Mouse (Mus musculus): ENCODE data around the gene Ica1. TPM values are rescaled to one million over a fixed set of nuclear protein-coding genes. Genes with fewer than 3 reads are reported as not detected.
A peak's percentile ranks its signal among the peaks of the same experiment; 100 is the strongest.

Gene Ica1
- total and polyA plus RNA-seq, 2 experiments from 2014 or later = 64.4 to 92.0 TPM

DNA sequence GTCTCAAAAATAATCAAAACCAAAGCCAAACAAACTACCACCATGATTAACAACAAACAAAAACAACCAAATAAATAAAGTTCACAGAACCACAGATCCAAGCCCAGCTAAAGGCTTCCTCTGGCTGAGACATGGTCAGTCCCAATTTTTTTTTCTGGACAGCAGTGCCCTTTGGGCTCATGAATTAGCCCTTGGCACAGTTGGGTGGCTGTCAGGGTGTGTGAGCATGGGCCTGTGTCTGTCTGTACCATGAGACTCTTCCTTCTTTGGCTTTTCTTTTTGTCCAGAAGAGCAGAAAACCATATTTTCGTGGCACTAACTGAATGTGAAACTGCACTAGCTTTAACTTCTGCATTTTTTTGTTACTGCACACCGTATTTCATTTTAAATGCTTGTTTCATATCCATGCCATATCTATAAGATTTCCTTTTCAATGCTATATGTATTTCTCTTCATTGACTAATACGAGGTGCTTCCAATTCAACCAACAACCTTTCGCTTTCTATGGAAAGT is 34.0 kb downstream of the Ica1 start:
- Histone ChIP-seq H3K4me2 (ENCODE audit: low read depth) (no peak overlapping the region), H3K36me3 (ENCODE audit: insufficient read depth) (peaks cover 12% of the 10 kb centered on the region; the same call in 1 of the 2 replicates), H3K9ac (no peak overlapping the region), H3K4me3 (ENCODE audit: low read depth, low read length) (no peak overlapping the region), H3K27me3 (ENCODE audit: insufficient read depth, low read length) (no peaks in the 10 kb centered on the region), H3K9me3 (ENCODE audit: low read length) (no peaks in the 10 kb centered on the region), H3K27ac (ENCODE audit: low read depth, low read length) (no peak overlapping the region), H3K4me1 (ENCODE audit: insufficient read depth) (no peaks in the 10 kb centered on the region)
- ATAC-seq = no peak
- no peak for DNase-seq
- no peak for TF ChIP-seq CTCF (IDR thresholded peaks at IDR 0.05; ENCODE audit: low read depth)
- 88% methylated on average over 4 of the region's 4 CpGs for WGBS

DNA sequence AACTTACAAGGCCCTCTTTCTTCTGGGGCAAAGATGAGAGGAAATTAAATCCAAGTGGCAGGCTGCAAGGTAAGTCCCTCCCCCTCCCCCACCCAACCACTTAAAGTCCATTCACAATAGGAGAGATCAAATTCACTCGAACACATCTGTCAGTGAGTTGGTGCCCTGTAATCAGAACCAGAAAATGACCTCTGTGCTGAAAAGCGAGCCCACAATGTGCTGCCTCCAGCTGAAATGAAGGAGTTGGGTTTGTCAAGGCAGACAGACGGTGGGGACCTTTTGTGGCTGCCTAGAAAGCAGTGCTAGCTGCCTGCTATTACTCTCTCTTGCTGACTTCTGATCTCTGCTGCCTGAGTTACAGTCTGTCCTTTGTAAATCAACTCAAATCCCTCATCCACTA is 35.8 kb downstream of the Ica1 start:
- H3K4me1 ChIP-seq (ENCODE audit: insufficient read depth) = no peaks in the 10 kb centered on the region
- no peaks in the 10 kb centered on the region for H3K27me3 ChIP-seq (ENCODE audit: insufficient read depth, low read length)
- H3K9ac ChIP-seq = no peak overlapping the region
- no peak overlapping the region for H3K27ac ChIP-seq (ENCODE audit: low read depth, low read length)
- no peak overlapping the region for H3K4me2 ChIP-seq (ENCODE audit: low read depth)
- H3K4me3 ChIP-seq (ENCODE audit: low read depth, low read length) = no peak overlapping the region
- DNase-seq = no peak
- H3K36me3 ChIP-seq (ENCODE audit: insufficient read depth) = peaks cover 12% of the 10 kb centered on the region; the same call in 1 of the 2 replicates
- TF ChIP-seq CTCF (IDR thresholded peaks at IDR 0.05; ENCODE audit: low read depth) = no peak
- no peaks in the 10 kb centered on the region for H3K9me3 ChIP-seq (ENCODE audit: low read length)
- ATAC-seq = no peak
- WGBS = 34% methylated on average over 3 of the region's 3 CpGs

DNA sequence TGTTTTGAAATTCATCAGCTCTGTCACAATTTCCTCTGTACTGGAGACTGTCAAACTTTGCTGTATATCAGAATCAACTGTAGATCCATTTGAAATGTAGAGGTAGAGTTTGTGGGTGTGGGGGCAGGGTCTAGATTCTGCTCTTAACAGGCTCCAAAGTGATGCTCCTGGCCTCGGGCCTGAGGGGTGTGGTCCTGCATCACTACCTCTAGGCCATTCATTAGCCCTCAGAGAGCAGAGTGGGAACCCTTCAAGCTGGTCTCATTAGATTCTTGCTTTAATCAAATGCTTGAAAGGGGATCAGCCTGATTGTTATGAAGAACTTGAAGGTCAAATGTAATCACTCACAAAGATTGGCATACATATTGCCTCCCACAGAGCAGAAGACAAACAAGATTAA is 36.6 kb downstream of the Ica1 start:
- Histone ChIP-seq H3K36me3 (ENCODE audit: insufficient read depth) (peaks cover 9% of the 10 kb centered on the region; the same call in 1 of the 2 replicates), H3K27ac (ENCODE audit: low read depth, low read length) (no peak overlapping the region), H3K4me2 (ENCODE audit: low read depth) (no peak overlapping the region), H3K9me3 (ENCODE audit: low read length) (no peaks in the 10 kb centered on the region), H3K27me3 (ENCODE audit: insufficient read depth, low read length) (no peaks in the 10 kb centered on the region), H3K9ac (no peak overlapping the region), H3K4me3 (ENCODE audit: low read depth, low read length) (no peak overlapping the region), H3K4me1 (ENCODE audit: insufficient read depth) (no peaks in the 10 kb centered on the region)
- ATAC-seq = no peak
- WGBS = 0% methylated on average over 1 of the region's 1 CpGs
- no peak for TF ChIP-seq CTCF (IDR thresholded peaks at IDR 0.05; ENCODE audit: low read depth)
- no peak for DNase-seq

DNA sequence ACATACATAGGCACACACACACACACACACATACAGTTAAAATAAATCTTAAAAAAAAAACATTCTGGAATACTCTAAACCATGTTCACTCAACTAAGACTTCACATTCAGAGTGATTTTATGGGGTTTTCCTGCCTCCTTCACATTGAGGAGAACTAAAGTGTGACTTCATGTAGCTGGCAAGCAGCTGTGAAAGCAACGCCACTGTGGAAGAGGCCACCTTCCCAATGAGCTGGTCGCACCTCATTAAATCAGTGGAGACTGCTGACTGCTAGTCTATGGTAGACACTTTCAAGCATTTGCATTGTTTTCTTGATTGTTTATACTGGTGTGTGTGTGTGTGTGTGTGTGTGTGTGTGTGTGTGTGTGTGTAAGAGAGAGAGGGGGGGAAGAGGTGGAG is 38.2 kb downstream of the Ica1 start:
- DNase-seq (no peak), ATAC-seq (no peak)
- H3K9ac ChIP-seq = no peak overlapping the region
- H3K27ac ChIP-seq (ENCODE audit: low read depth, low read length) = no peak overlapping the region
- H3K4me1 ChIP-seq (ENCODE audit: insufficient read depth) = no peaks in the 10 kb centered on the region
- H3K4me3 ChIP-seq (ENCODE audit: low read depth, low read length) = no peak overlapping the region
- H3K9me3 ChIP-seq (ENCODE audit: low read length) = no peaks in the 10 kb centered on the region
- H3K36me3 ChIP-seq (ENCODE audit: insufficient read depth) = peaks cover 9% of the 10 kb centered on the region; the same call in 1 of the 2 replicates
- no peak overlapping the region for H3K4me2 ChIP-seq (ENCODE audit: low read depth)
- H3K27me3 ChIP-seq (ENCODE audit: insufficient read depth, low read length) = no peaks in the 10 kb centered on the region
- WGBS = 57% methylated on average over 2 of the region's 2 CpGs
- no peak for TF ChIP-seq CTCF (IDR thresholded peaks at IDR 0.05; ENCODE audit: low read depth)

DNA sequence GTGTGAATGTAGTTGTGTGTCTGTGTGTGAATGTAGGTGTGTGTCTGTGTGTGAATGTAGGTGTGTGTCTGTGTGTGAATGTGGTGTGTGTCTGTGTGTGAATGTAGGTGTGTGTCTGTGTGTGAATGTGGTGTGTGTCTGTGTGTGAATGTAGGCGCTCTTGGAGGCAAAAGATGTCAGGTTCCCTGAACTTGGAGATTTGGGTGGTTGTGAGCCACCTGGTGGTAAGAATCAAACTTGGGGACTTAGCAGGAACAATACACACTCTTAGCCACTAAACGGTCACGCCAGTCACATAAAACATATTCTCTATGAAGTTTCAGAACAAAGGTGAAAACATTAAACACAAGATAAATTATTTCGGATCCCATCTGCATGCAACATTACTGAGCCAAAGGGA is 39.9 kb downstream of the Ica1 start:
- Histone ChIP-seq H3K4me1 (ENCODE audit: insufficient read depth) (no peaks in the 10 kb centered on the region), H3K9me3 (ENCODE audit: low read length) (no peaks in the 10 kb centered on the region), H3K4me2 (ENCODE audit: low read depth) (no peak overlapping the region), H3K9ac (no peak overlapping the region), H3K27ac (ENCODE audit: low read depth, low read length) (no peak overlapping the region), H3K4me3 (ENCODE audit: low read depth, low read length) (no peak overlapping the region), H3K36me3 (ENCODE audit: insufficient read depth) (peaks cover 9% of the 10 kb centered on the region; the same call in 1 of the 2 replicates), H3K27me3 (ENCODE audit: insufficient read depth, low read length) (no peaks in the 10 kb centered on the region)
- DNase-seq (peak; percentile 45), ATAC-seq (no peak)
- WGBS = 54% methylated on average over 4 of the region's 4 CpGs
- TF ChIP-seq CTCF (IDR thresholded peaks at IDR 0.05; ENCODE audit: low read depth) = peak; percentile 66

DNA sequence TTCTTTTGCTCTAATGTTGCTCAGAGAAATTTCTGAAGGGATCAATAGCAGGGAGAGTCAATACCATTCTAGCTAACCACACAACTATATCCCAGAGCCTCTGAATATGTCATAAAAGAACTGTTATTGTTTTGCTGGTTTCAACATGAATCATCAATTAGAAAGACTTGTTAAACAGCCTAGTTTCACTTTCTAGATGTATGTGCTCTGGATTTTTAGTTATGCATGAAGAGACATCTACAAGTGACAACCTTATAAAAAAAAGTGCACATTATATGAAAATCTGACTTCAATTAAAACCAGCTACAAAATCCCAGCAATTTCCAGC is 41.8 kb downstream of the Ica1 start:
- no peak overlapping the region for H3K4me2 ChIP-seq (ENCODE audit: low read depth)
- no peaks in the 10 kb centered on the region for H3K27me3 ChIP-seq (ENCODE audit: insufficient read depth, low read length)
- H3K27ac ChIP-seq (ENCODE audit: low read depth, low read length) = no peak overlapping the region
- H3K4me1 ChIP-seq (ENCODE audit: insufficient read depth) = no peaks in the 10 kb centered on the region
- no peak overlapping the region for H3K4me3 ChIP-seq (ENCODE audit: low read depth, low read length)
- no peak for TF ChIP-seq CTCF (IDR thresholded peaks at IDR 0.05; ENCODE audit: low read depth)
- ATAC-seq (peak; percentile 30), DNase-seq (no peak)
- H3K9me3 ChIP-seq (ENCODE audit: low read length) = no peaks in the 10 kb centered on the region
- no peak overlapping the region for H3K9ac ChIP-seq
- peaks cover 6% of the 10 kb centered on the region; the same call in 1 of the 2 replicates for H3K36me3 ChIP-seq (ENCODE audit: insufficient read depth)

DNA sequence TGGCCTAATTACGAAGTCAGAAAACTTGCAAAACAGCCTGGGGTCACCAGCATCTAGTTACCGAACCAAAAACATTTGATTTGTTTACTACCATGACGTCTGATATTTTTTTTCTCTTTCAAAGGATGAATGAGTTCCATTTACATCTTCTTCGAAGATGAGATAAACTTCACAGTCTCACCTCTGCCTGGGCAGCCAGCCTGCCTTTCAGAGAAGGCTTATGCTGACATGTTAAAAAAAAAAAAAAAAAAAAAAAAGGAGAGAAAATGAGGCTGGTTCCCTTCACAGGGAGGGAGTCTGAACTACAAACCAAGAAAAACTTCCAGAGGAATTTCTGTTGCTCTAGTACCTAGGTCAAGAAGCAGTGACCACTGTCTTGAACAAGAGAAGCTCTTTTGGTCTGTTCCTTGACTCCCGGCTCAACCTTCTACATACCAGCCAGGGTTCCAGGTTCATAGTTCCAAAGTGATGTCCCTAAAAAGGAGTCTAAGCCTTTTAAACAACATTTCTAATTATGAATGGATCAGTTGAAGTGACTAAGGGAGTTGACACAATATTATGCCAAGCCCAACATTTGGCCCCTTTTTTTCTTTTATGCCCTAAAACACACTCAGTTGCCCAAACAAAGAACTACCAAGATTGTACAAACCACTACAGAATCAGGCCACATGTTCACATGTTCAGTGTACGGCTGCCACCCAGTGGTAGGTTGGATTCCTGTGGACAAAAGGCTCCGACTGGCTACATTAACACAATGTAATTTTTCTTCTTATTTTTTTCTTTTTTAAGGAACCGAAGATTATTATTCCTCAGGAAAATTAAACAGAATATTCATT is 42.4 kb downstream of the Ica1 start:
- peak; percentile 91 for DNase-seq

More for the DNA sequence above, 42.4 kb downstream of the Ica1 start:
- H3K4me1 ChIP-seq (ENCODE audit: insufficient read depth) = no peaks in the 10 kb centered on the region
- peaks cover 4% of the 10 kb centered on the region; the same call in 1 of the 2 replicates for H3K36me3 ChIP-seq (ENCODE audit: insufficient read depth)
- H3K27ac ChIP-seq (ENCODE audit: low read depth, low read length) = no peak overlapping the region
- peak; percentile 93 for ATAC-seq
- H3K27me3 ChIP-seq (ENCODE audit: insufficient read depth, low read length) = no peaks in the 10 kb centered on the region
- no peaks in the 10 kb centered on the region for H3K9me3 ChIP-seq (ENCODE audit: low read length)
- no peak overlapping the region for H3K9ac ChIP-seq
- 37% methylated on average over 8 of the region's 8 CpGs for WGBS
- H3K4me2 ChIP-seq (ENCODE audit: low read depth) = no peak overlapping the region
- peak; percentile 87 for TF ChIP-seq CTCF (IDR thresholded peaks at IDR 0.05; ENCODE audit: low read depth)
- no peak overlapping the region for H3K4me3 ChIP-seq (ENCODE audit: low read depth, low read length)

Data from forebrain, postnatal 0 days (tissue).